Mouse (Mus musculus): ENCODE measurements around the gene Rtel1. TPM values are rescaled to one million over a fixed set of nuclear protein-coding genes. Genes with fewer than 3 reads are reported as not detected.
A peak's percentile ranks its signal among the peaks of the same experiment; 100 is the strongest.

The Rtel1 gene
- total and polyA plus RNA-seq, 2 experiments from 2014 or later: 20.6 to 64.4 TPM

GRCm38 (mm10) chr2:181378701-181379100 is 59.2 kb downstream of the Rtel1 start:
- WGBS: 90% methylated on average over 5 of the region's 5 CpGs
- Histone ChIP-seq H3K4me1 (ENCODE audit: insufficient read depth) (no peaks in the 10 kb centered on the region), H3K9ac (no peak overlapping the region), H3K4me3 (ENCODE audit: low read depth, low read length) (no peak overlapping the region), H3K27ac (ENCODE audit: low read depth, low read length) (no peak overlapping the region), H3K9me3 (ENCODE audit: low read length) (no peaks in the 10 kb centered on the region), H3K36me3 (ENCODE audit: insufficient read depth) (peaks cover 56% of the 10 kb centered on the region), H3K4me2 (ENCODE audit: low read depth) (no peak overlapping the region), H3K27me3 (ENCODE audit: insufficient read depth, low read length) (no peaks in the 10 kb centered on the region)
- DNase-seq (no peak), ATAC-seq (no peak)
- TF ChIP-seq CTCF (IDR thresholded peaks at IDR 0.05; ENCODE audit: low read depth): no peak

- no peak within 1 kb of the TSS for H3K4me2 ChIP-seq (ENCODE audit: low read depth)
- H3K9ac ChIP-seq: no peak within 1 kb of the TSS
- WGBS: 96% methylated on average over 12 of the region's 12 CpGs
- no peak within 1 kb of the TSS for H3K4me3 ChIP-seq (ENCODE audit: low read depth, low read length)
- ATAC-seq: no peak
- no peak for TF ChIP-seq CTCF (IDR thresholded peaks at IDR 0.05; ENCODE audit: low read depth)
- DNase-seq: no peak
- no peaks in the 10 kb centered on the region for H3K27me3 ChIP-seq (ENCODE audit: insufficient read depth, low read length)
- no peaks in the 10 kb centered on the region for H3K4me1 ChIP-seq (ENCODE audit: insufficient read depth)
- no peak within 1 kb of the TSS for H3K27ac ChIP-seq (ENCODE audit: low read depth, low read length)
- H3K9me3 ChIP-seq (ENCODE audit: low read length): no peaks in the 10 kb centered on the region
- peaks cover 61% of the 10 kb centered on the region for H3K36me3 ChIP-seq (ENCODE audit: insufficient read depth)
These were observed 60.2 kb downstream of the Rtel1 start, which contains the start of gene Lime1 for GRCm38 (mm10) chr2:181379778-181380177. Gene Lime1 (plus strand): TSS chr2:181380078.

- Histone ChIP-seq H3K4me3 (ENCODE audit: low read depth, low read length) (no peak overlapping the region), H3K9ac (no peak overlapping the region), H3K36me3 (ENCODE audit: insufficient read depth) (peaks cover 61% of the 10 kb centered on the region), H3K9me3 (ENCODE audit: low read length) (no peaks in the 10 kb centered on the region), H3K4me2 (ENCODE audit: low read depth) (no peak overlapping the region), H3K4me1 (ENCODE audit: insufficient read depth) (no peaks in the 10 kb centered on the region), H3K27ac (ENCODE audit: low read depth, low read length) (no peak overlapping the region), H3K27me3 (ENCODE audit: insufficient read depth, low read length) (no peaks in the 10 kb centered on the region)
- ATAC-seq: no peak
- no peak for DNase-seq
- WGBS: 83% methylated on average over 5 of the region's 5 CpGs
- TF ChIP-seq CTCF (IDR thresholded peaks at IDR 0.05; ENCODE audit: low read depth): no peak
These were observed 60.7 kb downstream of the Rtel1 start for GRCm38 (mm10) chr2:181380251-181380650.

- peaks cover 61% of the 10 kb centered on the region for H3K36me3 ChIP-seq (ENCODE audit: insufficient read depth)
- WGBS: 88% methylated on average over 5 of the region's 5 CpGs
- no peak for TF ChIP-seq CTCF (IDR thresholded peaks at IDR 0.05; ENCODE audit: low read depth)
- no peak overlapping the region for H3K27ac ChIP-seq (ENCODE audit: low read depth, low read length)
- no peak for ATAC-seq
- no peak for DNase-seq
- H3K4me3 ChIP-seq (ENCODE audit: low read depth, low read length): no peak overlapping the region
- no peaks in the 10 kb centered on the region for H3K27me3 ChIP-seq (ENCODE audit: insufficient read depth, low read length)
- no peaks in the 10 kb centered on the region for H3K4me1 ChIP-seq (ENCODE audit: insufficient read depth)
- H3K9ac ChIP-seq: no peak overlapping the region
- H3K4me2 ChIP-seq (ENCODE audit: low read depth): no peak overlapping the region
- no peaks in the 10 kb centered on the region for H3K9me3 ChIP-seq (ENCODE audit: low read length)
These were observed 61.6 kb downstream of the Rtel1 start for GRCm38 (mm10) chr2:181381107-181381506.

GRCm38 (mm10) chr2:181381631-181382306 is 62.2 kb downstream of the Rtel1 start:
- no peak overlapping the region for H3K9ac ChIP-seq
- no peaks in the 10 kb centered on the region for H3K9me3 ChIP-seq (ENCODE audit: low read length)
- no peak overlapping the region for H3K4me3 ChIP-seq (ENCODE audit: low read depth, low read length)
- no peak for ATAC-seq
- no peak for TF ChIP-seq CTCF (IDR thresholded peaks at IDR 0.05; ENCODE audit: low read depth)
- H3K4me2 ChIP-seq (ENCODE audit: low read depth): no peak overlapping the region
- H3K4me1 ChIP-seq (ENCODE audit: insufficient read depth): no peaks in the 10 kb centered on the region
- H3K27ac ChIP-seq (ENCODE audit: low read depth, low read length): no peak overlapping the region
- DNase-seq: no peak
- whole genome bisulfite sequencing: 94% methylated on average over 6 of the region's 6 CpGs
- H3K36me3 ChIP-seq (ENCODE audit: insufficient read depth): peaks cover 62% of the 10 kb centered on the region
- H3K27me3 ChIP-seq (ENCODE audit: insufficient read depth, low read length): no peaks in the 10 kb centered on the region

- Histone ChIP-seq H3K36me3 (ENCODE audit: insufficient read depth) (peaks cover 52% of the 10 kb centered on the region), H3K4me3 (ENCODE audit: low read depth, low read length) (no peak overlapping the region), H3K9me3 (ENCODE audit: low read length) (no peaks in the 10 kb centered on the region), H3K4me1 (ENCODE audit: insufficient read depth) (no peaks in the 10 kb centered on the region), H3K27ac (ENCODE audit: low read depth, low read length) (no peak overlapping the region), H3K4me2 (ENCODE audit: low read depth) (no peak overlapping the region), H3K27me3 (ENCODE audit: insufficient read depth, low read length) (no peaks in the 10 kb centered on the region), H3K9ac (no peak overlapping the region)
- TF ChIP-seq CTCF (IDR thresholded peaks at IDR 0.05; ENCODE audit: low read depth): no peak
- ATAC-seq (0 out of 2 replicates have a peak, but pooled peaks have one; percentile 10), DNase-seq (no peak)
- WGBS: 85% methylated on average over 7 of the region's 7 CpGs
These were observed 64.9 kb downstream of the Rtel1 start for GRCm38 (mm10) chr2:181384463-181384862.

- peak; percentile 41 for DNase-seq
- Histone ChIP-seq H3K27ac (ENCODE audit: low read depth, low read length) (0 out of 2 replicates have a peak overlapping the region, but pooled peaks have one; percentile 21), H3K4me2 (ENCODE audit: low read depth) (no peak overlapping the region)
These were observed 65.4 kb downstream of the Rtel1 start for GRCm38 (mm10) chr2:181384919-181385391.

More at GRCm38 (mm10) chr2:181384919-181385391, 65.4 kb downstream of the Rtel1 start:
- no peaks in the 10 kb centered on the region for H3K4me1 ChIP-seq (ENCODE audit: insufficient read depth)
- WGBS: 59% methylated on average over 4 of the region's 4 CpGs
- H3K9me3 ChIP-seq (ENCODE audit: low read length): no peaks in the 10 kb centered on the region
- ATAC-seq: peak; percentile 71
- H3K4me3 ChIP-seq (ENCODE audit: low read depth, low read length): no peak overlapping the region
- no peak overlapping the region for H3K9ac ChIP-seq
- no peaks in the 10 kb centered on the region for H3K27me3 ChIP-seq (ENCODE audit: insufficient read depth, low read length)
- peaks cover 47% of the 10 kb centered on the region for H3K36me3 ChIP-seq (ENCODE audit: insufficient read depth)
- no peak for TF ChIP-seq CTCF (IDR thresholded peaks at IDR 0.05; ENCODE audit: low read depth)
